Mouse (Mus musculus): Measurements from ENCODE around the gene Mfap2.
A peak's percentile ranks its signal among the peaks of the same experiment; 100 is the strongest.

Gene Mfap2

DNA sequence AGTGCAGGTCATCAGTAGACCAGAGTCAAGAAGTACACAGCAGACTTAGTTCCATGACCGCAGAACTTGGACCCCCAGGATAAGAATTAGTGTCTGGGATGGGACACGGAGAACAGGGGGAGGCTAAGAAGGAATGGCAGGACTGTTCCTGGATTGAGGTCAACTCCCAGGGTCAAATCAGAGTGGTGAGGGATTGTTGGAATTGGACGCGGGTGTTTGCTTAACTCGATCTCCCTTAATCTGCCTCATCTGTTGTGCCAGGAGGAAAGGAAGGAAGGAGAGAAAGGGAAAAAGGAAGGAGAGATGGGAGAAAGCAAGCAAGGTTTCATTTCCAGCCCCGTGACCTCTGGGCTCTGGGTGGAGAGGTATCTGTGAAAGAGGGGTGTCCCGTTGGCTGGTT, at the start of gene Mfap2:
Gene Mfap2, plus strand, starts transcription at position 301 of the 400 bp plus-strand sequence.
- Histone ChIP-seq H3K27me3 (ENCODE audit: insufficient read depth, low read length) (peaks cover 16% of the 10 kb centered on the region), H3K36me3 (ENCODE audit: insufficient read depth, low read length) (peaks cover 24% of the 10 kb centered on the region), H3K4me1 (replicated peaks; ENCODE audit: low read depth, low read length) (peaks cover 46% of the 10 kb centered on the region), H3K4me3 (replicated peaks; ENCODE audit: low read length) (peak within 1 kb of the TSS; percentile 39), H3K9me3 (ENCODE audit: low read length) (peaks cover 25% of the 10 kb centered on the region)
- TF ChIP-seq CTCF (conservative IDR thresholded peaks at IDR 0.05; ENCODE audit: low read length) (no peak), POU5F1 (IDR thresholded peaks at IDR 0.05; ENCODE audit: borderline replicate concordance, low read length) (no peak), NANOG (IDR thresholded peaks at IDR 0.05; ENCODE audit: borderline replicate concordance, low read length) (no peak)

GRCm38 (mm10) chr4:140960781-140961466, 49.3 kb upstream of the Mfap2 start, which contains the start of gene Sdhb:
Gene Sdhb (plus strand): TSS chr4:140961203.
- peaks cover 80% of the 10 kb centered on the region for H3K4me1 ChIP-seq (replicated peaks; ENCODE audit: low read depth, low read length)
- peaks cover 27% of the 10 kb centered on the region for H3K36me3 ChIP-seq (ENCODE audit: insufficient read depth, low read length)
- no peaks in the 10 kb centered on the region for H3K9me3 ChIP-seq (ENCODE audit: low read length)
- TF ChIP-seq CTCF (conservative IDR thresholded peaks at IDR 0.05; ENCODE audit: low read length) (no peak), POU5F1 (IDR thresholded peaks at IDR 0.05; ENCODE audit: borderline replicate concordance, low read length) (no peak), NANOG (IDR thresholded peaks at IDR 0.05; ENCODE audit: borderline replicate concordance, low read length) (no peak)
- H3K4me3 ChIP-seq (replicated peaks; ENCODE audit: low read length), result peak within 1 kb of the TSS; percentile 97
- no peaks in the 10 kb centered on the region for H3K27me3 ChIP-seq (ENCODE audit: insufficient read depth, low read length)

- Histone ChIP-seq H3K4me1 (replicated peaks; ENCODE audit: low read depth, low read length) (peaks cover 83% of the 10 kb centered on the region), H3K9me3 (ENCODE audit: low read length) (no peaks in the 10 kb centered on the region), H3K27me3 (ENCODE audit: insufficient read depth, low read length) (no peaks in the 10 kb centered on the region), H3K4me3 (replicated peaks; ENCODE audit: low read length) (peak overlapping the region; percentile 97), H3K36me3 (ENCODE audit: insufficient read depth, low read length) (peaks cover 34% of the 10 kb centered on the region)
- TF ChIP-seq POU5F1 (IDR thresholded peaks at IDR 0.05; ENCODE audit: borderline replicate concordance, low read length) (no peak), CTCF (conservative IDR thresholded peaks at IDR 0.05; ENCODE audit: low read length) (no peak), NANOG (IDR thresholded peaks at IDR 0.05; ENCODE audit: borderline replicate concordance, low read length) (no peak)
Observed at GRCm38 (mm10) chr4:140961467-140962206, 48.6 kb upstream of the Mfap2 start.

GRCm38 (mm10) chr4:140962207-140962909, 47.9 kb upstream of the Mfap2 start:
- H3K4me1 ChIP-seq (replicated peaks; ENCODE audit: low read depth, low read length), result peaks cover 82% of the 10 kb centered on the region
- H3K4me3 ChIP-seq (replicated peaks; ENCODE audit: low read length), result peak overlapping the region; percentile 97
- no peaks in the 10 kb centered on the region for H3K27me3 ChIP-seq (ENCODE audit: insufficient read depth, low read length)
- TF ChIP-seq CTCF (conservative IDR thresholded peaks at IDR 0.05; ENCODE audit: low read length) (no peak), POU5F1 (IDR thresholded peaks at IDR 0.05; ENCODE audit: borderline replicate concordance, low read length) (no peak), NANOG (IDR thresholded peaks at IDR 0.05; ENCODE audit: borderline replicate concordance, low read length) (no peak)
- no peaks in the 10 kb centered on the region for H3K9me3 ChIP-seq (ENCODE audit: low read length)
- H3K36me3 ChIP-seq (ENCODE audit: insufficient read depth, low read length), result peaks cover 39% of the 10 kb centered on the region

DNA sequence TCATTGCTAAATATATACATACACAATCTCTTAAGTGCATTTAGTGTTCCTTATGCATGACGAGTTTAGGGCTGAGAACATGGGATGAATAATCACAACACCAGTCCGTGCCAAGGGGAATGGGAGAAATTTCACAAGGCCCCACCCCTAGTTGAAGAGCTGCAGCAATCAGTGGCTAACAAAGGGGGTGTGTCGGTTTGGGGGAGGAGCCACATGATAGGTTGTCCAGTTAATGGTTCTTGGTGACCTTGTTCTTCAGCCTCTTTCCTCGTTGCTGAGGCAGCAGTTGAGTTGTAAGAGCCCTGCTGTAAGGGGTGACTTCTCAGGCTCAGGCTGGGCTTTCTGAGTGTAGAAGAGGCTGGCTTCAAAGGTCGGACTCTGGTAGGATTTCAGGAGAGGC, 47.3 kb upstream of the Mfap2 start:
- Histone ChIP-seq H3K27me3 (ENCODE audit: insufficient read depth, low read length) (no peaks in the 10 kb centered on the region), H3K9me3 (ENCODE audit: low read length) (no peaks in the 10 kb centered on the region), H3K36me3 (ENCODE audit: insufficient read depth, low read length) (peaks cover 42% of the 10 kb centered on the region), H3K4me3 (replicated peaks; ENCODE audit: low read length) (peak overlapping the region; percentile 97), H3K4me1 (replicated peaks; ENCODE audit: low read depth, low read length) (peaks cover 82% of the 10 kb centered on the region)
- TF ChIP-seq NANOG (IDR thresholded peaks at IDR 0.05; ENCODE audit: borderline replicate concordance, low read length) (no peak), POU5F1 (IDR thresholded peaks at IDR 0.05; ENCODE audit: borderline replicate concordance, low read length) (no peak), CTCF (conservative IDR thresholded peaks at IDR 0.05; ENCODE audit: low read length) (no peak)

DNA sequence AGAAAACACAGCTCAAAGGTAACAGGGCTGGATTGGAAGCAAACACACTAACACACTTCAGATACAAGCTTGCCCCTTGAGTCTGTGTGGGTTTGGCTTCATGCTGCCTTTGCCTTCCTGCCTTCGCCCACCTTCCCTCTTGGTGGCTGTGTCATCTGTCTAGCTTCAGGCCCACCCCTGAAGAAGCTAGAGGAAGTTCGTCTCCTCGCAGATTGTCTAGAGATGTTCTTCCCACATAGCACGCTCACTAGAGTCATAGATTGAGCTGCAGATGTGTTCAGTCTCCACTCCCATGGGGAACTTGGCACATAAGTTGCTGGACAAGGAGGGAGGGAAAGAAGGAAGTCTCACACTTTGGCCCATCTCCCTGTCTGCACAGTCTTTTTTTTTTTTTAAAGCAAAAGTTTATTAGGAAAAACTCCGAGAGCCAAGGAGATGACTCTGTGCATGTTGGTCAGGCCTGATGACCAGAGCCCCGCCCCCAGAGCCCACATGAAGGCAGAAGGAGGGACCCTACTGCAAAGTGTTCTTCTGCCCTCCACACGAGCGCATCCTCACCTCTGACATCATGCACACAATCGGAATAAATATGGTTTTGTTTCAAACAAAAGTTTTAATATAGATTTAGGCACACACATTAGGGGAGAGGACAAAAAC, 46.1 kb upstream of the Mfap2 start:
- 0 out of 2 replicates have a peak overlapping the region, but pooled peaks have one; percentile 11 for H3K4me3 ChIP-seq (replicated peaks; ENCODE audit: low read length)
- H3K27me3 ChIP-seq (ENCODE audit: insufficient read depth, low read length), result no peaks in the 10 kb centered on the region
- H3K9me3 ChIP-seq (ENCODE audit: low read length), result no peaks in the 10 kb centered on the region
- H3K4me1 ChIP-seq (replicated peaks; ENCODE audit: low read depth, low read length), result peaks cover 74% of the 10 kb centered on the region
- peaks cover 53% of the 10 kb centered on the region for H3K36me3 ChIP-seq (ENCODE audit: insufficient read depth, low read length)
- TF ChIP-seq NANOG (IDR thresholded peaks at IDR 0.05; ENCODE audit: borderline replicate concordance, low read length), result no peak

GRCm38 (mm10) chr4:140964620-140965019, 45.6 kb upstream of the Mfap2 start:
- H3K4me1 ChIP-seq (replicated peaks; ENCODE audit: low read depth, low read length), result peaks cover 69% of the 10 kb centered on the region
- H3K4me3 ChIP-seq (replicated peaks; ENCODE audit: low read length), result no peak overlapping the region
- no peaks in the 10 kb centered on the region for H3K9me3 ChIP-seq (ENCODE audit: low read length)
- H3K36me3 ChIP-seq (ENCODE audit: insufficient read depth, low read length), result peaks cover 58% of the 10 kb centered on the region
- no peaks in the 10 kb centered on the region for H3K27me3 ChIP-seq (ENCODE audit: insufficient read depth, low read length)
- TF ChIP-seq POU5F1 (IDR thresholded peaks at IDR 0.05; ENCODE audit: borderline replicate concordance, low read length) (no peak), NANOG (IDR thresholded peaks at IDR 0.05; ENCODE audit: borderline replicate concordance, low read length) (no peak), CTCF (conservative IDR thresholded peaks at IDR 0.05; ENCODE audit: low read length) (peak; percentile 86)

Data from E14TG2a.4 (cell line).